Mouse (Mus musculus) sigmoid colon, adult 10 weeks (tissue): ENCODE results near the gene Zcchc9. TPM values are rescaled to one million over a fixed set of nuclear protein-coding genes. Genes with fewer than 3 reads are reported as not detected.

Experiments
- polyA plus RNA-seq: library from polyadenylated mRNA; stranded (reverse); fragments of 350-450 nt; fragmentation: Illumina TruSeq; extraction: RNeasy Lipid Tissue Mini Kit (QIAGEN cat#74804); gene quantifications from one replicate; pipeline ENCODE4 v1.2.3, GENCODE M21; 2014; ENCODE audit warnings: low read depth, low replicate concordance

Zcchc9 gene
- 63.6 TPM for polyA plus RNA-seq

DNA sequence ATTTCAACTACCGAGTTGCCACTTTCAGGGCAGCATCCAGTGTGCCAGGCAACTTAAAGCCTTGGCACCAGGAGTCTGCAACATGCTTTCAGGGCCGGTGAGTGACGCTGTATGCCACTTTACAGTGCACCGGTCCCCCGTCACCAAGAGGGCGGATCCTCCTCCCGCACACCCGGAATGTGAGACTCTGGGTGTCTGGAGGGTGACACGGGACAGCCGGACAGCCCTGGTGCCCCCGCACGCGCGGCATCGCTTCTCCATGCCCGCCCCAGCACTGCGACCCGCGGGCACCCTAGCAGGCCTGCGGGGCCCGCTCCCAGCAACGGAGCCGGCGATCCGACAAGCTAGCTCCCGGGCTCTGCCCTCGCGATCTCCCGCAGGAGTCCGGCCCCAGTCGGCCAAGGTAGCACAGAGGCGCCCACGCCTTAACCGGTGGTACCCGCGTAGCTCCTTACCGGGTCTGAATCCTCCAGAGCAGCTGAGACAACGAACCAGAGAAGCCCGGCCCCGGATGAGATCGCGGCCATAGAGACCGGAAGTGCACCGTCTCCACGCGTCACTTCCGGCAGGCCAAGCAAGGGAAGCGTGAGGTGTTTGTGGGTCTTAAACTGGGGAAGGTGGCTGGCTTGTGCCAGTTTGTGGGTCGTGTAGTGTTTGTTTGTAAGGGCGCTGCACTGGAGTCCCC is at the start of gene Zcchc9:
Zcchc9 (minus strand) TSS at position 551 of the 685 bp plus-strand sequence.

Other genes with a start within 250 kb of the Zcchc9 start
- not detected for gene Acot12, start 66.2 kb downstream of the Zcchc9 start, polyA plus RNA-seq
- 2.5 TPM for gene Ckmt2, start 69.2 kb upstream of the Zcchc9 start, polyA plus RNA-seq